Mouse (Mus musculus) cerebellum, adult 2 months (tissue): ENCODE measurements around the gene Glmp.
A peak's percentile ranks its signal among the peaks of the same experiment; 100 is the strongest.

Experiments
- CTCF ChIP-seq: fragments of 200-500 bp; IDR thresholded peaks from 2 replicates; pipeline ENCODE4 v1.5.1; 2011; ENCODE audit warnings: low read depth, mild to moderate bottlenecking, control low read depth, low read length, moderate library complexity, borderline replicate concordance; ENCODE audit not compliant: insufficient read depth
- POLR2A ChIP-seq: fragments of 200-500 bp; IDR thresholded peaks from 2 replicates; pipeline ENCODE4 v1.6.1; 2011; ENCODE audit warnings: low read length, control low read depth, borderline replicate concordance; ENCODE audit not compliant: insufficient read depth

- no peak for TF ChIP-seq CTCF
- TF ChIP-seq POLR2A = peak; percentile 70; the same call in 1 of the 2 replicates
These were observed at the start of gene Glmp for GRCm38 (mm10) chr3:88324951-88325405.
